Mouse (Mus musculus): ENCODE measurements at regions not wholly inside any gene's neighbourhood (a gene's known extent, or its start where the extent isn't known, plus 50 kb on each side); places are given as distances from the start of the nearest gene placed in this dataset.

DNA sequence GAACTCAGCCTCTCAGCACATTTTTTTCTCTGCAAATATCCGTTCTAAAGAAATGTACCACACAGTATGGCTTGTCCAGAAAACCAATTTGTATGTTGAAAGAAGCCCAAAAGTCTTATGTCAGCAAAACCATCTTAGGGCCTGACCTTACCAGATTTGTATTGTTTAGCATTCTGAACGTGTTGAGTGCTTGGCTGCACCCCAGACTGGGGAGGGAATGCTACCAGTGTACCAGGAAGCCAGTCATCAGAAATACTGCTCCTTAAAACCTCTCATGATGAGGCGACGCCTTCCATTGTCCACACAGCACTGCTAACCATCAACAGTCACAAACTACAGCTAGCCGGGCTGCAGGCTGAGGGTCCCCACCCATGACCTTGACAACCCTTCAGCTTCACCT lies 148.3 kb upstream of the Irx5 start:
- DNase-seq, result no peak

- no peak for DNase-seq
Observed at GRCm38 (mm10) chr8:92195635-92196034, 161.8 kb upstream of the Irx5 start.

DNA sequence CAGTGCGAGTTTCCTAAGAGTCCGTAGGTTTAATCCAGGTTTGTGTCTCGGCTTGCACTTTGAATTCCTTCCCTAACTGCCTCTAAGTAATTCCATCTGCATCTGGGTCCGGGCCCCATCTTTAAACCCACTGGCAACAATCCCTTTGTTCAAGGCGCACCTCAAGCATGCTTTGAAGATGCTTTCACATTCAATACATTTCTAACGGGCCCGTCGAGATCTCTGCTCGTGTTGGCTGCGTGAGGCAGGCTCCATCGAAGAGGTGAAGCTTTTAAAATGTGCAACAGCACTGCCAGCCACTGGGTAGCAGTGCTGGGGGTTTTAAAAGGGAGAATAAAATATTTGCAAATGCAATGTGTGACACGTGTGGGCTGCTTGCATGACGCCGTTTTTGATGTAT lies 163.4 kb upstream of the Irx5 start:
- no peak for DNase-seq

DNA sequence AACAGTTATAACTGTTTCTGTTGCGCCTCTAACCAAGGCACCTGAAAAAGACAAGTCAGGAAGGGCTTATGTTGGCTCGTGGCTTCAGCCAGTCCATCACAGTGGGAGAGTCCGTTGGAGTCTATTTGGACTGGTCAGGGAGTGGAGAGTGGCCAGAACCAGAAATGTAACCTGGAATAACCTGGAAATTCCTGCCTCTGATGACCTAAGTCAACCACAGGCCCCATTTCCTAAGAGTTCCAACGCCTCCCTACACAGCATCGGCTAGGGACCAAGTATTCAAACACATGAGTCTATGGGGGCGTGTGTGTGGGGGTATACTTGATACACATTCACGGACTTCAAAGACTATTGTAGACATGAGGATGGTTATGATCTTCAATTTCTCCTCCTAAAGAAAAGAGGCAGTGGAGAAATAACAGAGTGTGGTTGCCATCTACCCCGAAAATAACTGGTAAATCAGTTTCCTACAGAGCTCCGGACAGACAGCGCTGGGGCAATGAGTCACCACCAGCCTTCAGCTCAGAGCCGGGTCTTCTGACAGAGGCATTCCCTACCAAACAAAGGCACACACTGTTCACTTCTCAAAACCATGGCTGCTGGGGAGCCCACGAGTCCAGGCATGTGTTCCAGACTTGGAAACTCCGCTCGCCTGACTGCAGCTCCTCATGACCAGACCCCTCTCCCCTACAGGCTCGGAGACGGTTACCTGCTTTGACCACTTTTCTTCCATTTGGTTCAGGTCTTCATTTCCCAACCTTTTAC lies 167.0 kb upstream of the Irx5 start:
- DNase-seq, result no peak

DNA sequence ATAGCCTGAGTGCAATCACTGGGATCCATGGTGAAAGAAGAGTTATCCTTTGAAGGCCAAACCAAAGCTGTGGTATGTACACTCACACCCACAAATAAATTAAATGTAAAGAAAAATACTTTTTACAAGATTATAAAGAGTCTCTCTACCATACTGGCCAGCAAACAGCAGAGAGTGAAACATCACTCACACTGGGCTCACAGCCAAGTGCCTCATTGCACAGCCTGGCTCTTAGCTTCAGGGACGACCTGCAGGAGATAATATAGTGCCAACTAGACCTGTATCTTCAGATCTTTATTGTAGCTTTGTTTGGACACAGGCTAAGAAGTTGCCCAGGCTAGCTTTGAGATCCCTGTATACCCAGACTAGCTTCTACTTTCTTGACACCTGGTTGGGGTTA lies 174.1 kb upstream of the Irx5 start:
- no peak for DNase-seq

GRCm38 (mm10) chr8:92180651-92181050 lies 176.8 kb upstream of the Irx5 start:
- no peak for DNase-seq

DNA sequence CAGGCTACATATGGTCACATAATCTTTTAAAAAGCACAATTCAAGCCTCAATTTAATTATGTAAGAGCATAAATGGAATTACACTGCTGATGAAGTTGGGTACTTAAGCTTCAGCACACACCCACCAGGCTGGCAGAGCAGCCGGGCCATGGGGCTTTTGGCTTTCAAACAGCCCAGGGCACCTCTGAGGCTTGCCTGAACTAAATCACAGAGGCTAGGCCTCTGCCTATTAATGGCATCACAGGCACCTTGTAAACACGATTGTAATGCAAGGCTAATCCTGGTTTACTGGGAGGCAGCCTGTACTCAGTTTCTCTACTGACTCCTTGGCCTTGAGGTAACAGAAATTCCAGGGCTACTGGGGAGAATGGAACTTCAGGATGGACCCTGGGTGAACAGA lies 178.1 kb upstream of the Irx5 start:
- DNase-seq, result no peak

DNA sequence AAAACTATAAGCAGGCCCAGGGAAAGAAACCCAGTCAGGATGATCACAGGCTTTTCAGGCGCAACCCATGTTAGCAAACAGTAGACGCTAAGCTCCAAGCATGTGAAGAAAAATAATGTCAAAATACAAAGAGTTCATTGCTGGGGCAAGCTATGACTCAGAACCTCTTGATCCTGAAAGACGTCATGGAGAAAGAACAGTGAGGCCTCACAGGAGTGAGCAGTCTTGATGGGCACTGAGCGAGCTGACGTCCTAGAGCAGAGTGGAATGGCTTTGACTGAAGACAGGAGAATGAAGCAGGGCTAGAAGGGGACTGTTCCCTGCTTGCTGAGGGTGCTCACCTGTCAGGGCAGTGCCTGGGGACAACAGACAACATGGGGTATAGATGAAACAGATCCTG lies 181.3 kb upstream of the Irx5 start:
- no peak for DNase-seq

GRCm38 (mm10) chr8:92174106-92174505 lies 183.3 kb upstream of the Irx5 start:
- DNase-seq, result no peak

DNA sequence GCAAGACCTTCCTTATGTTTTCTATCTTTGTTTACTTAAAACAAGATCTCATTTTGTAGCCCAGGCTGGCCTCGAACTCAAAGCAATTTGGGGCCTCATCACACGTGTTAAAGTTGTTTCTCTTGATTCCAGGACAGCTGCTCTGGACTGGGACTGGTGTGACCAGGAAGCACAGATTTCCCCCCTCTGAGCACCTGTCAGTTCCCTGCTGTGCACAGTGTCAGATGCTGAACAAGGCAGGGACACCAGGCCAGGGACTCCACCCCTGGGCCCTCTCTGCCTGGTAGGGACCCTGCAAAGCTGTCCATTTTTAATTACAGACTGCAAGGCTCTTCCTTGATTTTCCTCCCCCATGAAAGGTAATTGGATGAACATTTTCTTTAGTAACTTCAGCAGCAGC lies 185.8 kb upstream of the Irx5 start:
- no peak for DNase-seq

GRCm38 (mm10) chr8:92167340-92167783 lies 190.1 kb upstream of the Irx5 start:
- no peak for DNase-seq

DNA sequence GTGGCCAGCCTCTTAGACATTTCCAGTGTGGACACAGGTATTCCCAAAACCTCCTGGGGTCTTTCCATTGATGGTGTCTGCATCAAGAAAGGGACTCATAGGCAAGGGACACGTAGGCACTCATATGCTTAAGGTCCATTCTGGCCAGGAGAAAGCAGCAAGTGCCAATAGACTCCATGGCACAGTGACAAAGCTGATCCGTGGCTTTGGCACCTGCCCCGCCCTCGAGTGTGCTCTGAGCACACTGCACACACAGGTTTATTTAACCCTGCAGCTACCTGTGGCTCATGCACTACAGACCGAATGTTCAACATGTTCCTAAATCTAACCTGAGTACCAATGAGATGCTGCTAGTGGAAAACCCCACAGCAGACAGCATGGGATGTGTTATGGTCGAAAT lies 192.1 kb upstream of the Irx5 start:
- DNase-seq, result no peak

GRCm38 (mm10) chr8:92164496-92164895 lies 192.9 kb upstream of the Irx5 start:
- DNase-seq, result no peak

DNA sequence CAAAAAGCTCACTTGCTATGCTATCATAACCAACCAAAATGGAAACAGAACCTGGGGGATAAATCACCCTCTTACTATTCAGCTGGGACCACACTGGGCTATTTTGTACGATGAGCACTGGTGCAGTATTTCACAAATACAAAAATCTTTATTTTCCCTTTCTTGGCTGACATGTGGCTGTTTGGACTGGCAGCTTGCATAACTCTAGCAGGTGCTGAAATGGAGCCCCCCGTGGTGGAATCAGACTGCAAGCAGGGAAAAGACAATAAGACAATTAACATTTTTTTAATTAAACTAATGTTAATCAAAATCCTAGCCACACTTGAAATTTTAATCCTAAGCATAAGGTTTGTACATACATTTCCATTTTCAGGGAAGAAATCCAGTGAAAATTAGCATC lies 196.4 kb upstream of the Irx5 start:
- DNase-seq, result no peak

GRCm38 (mm10) chr8:92158219-92158618 lies 199.2 kb upstream of the Irx5 start:
- no peak for DNase-seq

- no peak for DNase-seq
Observed at GRCm38 (mm10) chr8:92152478-92152877, 204.9 kb upstream of the Irx5 start.

- no peak for DNase-seq
Observed at GRCm38 (mm10) chr8:92147672-92148071, 209.8 kb upstream of the Irx5 start.

GRCm38 (mm10) chr8:92137091-92137882 lies 220.1 kb upstream of the Irx5 start:
- DNase-seq, result no peak

- no peak for DNase-seq
Observed at GRCm38 (mm10) chr8:92136413-92136812, 221.0 kb upstream of the Irx5 start.

- no peak for DNase-seq
Observed at GRCm38 (mm10) chr8:92134434-92134833, 223.0 kb upstream of the Irx5 start.

GRCm38 (mm10) chr8:92133484-92134406 lies 223.7 kb upstream of the Irx5 start:
- no peak for DNase-seq

GRCm38 (mm10) chr8:92132949-92133348 lies 224.5 kb upstream of the Irx5 start:
- DNase-seq, result no peak

GRCm38 (mm10) chr8:92132526-92132925 lies 224.9 kb upstream of the Irx5 start:
- DNase-seq, result no peak

All from thymus, postnatal 36 days (tissue).